Mouse (Mus musculus): ENCODE measurements at regions not wholly inside any gene's neighbourhood (a gene's known extent, or its start where the extent isn't known, plus 50 kb on each side); places are given as distances from the start of the nearest gene placed in this dataset.
A peak's percentile ranks its signal among the peaks of the same experiment; 100 is the strongest.
"Not testable (repeated sequence)": the region's sequence is repeated elsewhere in the genome, so short reads cannot be mapped to it uniquely, and the experiment has no call there.

DNA sequence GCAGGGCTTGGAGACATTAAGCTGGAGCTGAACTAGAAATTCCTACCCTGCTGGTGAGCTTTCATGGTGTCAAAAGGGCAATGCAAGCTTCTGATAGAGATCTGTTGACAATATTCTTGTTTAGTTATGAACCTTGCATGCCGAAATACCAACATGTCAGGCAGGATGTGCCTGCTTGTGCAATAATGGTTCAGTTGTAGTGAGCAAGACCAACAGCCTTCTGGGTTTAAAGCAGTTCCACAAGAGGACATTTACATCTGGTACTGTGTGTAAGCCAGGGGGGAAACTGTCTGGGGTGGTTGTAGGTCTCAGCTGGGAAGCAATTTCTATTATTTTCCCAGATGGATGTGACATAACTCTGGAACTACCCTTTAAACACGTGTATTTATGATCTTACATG, 987.6 kb upstream of the Gm38303 start:
- H3K9me3 ChIP-seq (ENCODE audit: control insufficient read depth) = no peaks in the 10 kb centered on the region
- no peak overlapping the region for H3K4me3 ChIP-seq (ENCODE audit: low read depth, low read length)
- no peaks in the 10 kb centered on the region for H3K4me1 ChIP-seq (replicated peaks; ENCODE audit: control insufficient read depth, insufficient read depth, low read length)
- H3K36me3 ChIP-seq (ENCODE audit: control insufficient read depth, insufficient read depth) = no peaks in the 10 kb centered on the region
- no peak overlapping the region for H3K9ac ChIP-seq (ENCODE audit: low read depth, low read length)
- H3K4me2 ChIP-seq (replicated peaks; ENCODE audit: low read depth) = no peak overlapping the region
- no peaks in the 10 kb centered on the region for H3K27me3 ChIP-seq (replicated peaks; ENCODE audit: control insufficient read depth, insufficient read depth, low read length)
- TF ChIP-seq CTCF (IDR thresholded peaks at IDR 0.05; ENCODE audit: low read depth) = no peak
- WGBS = 53% methylated on average over 2 of the region's 2 CpGs
- H3K27ac ChIP-seq (ENCODE audit: low read depth, low read length) = no peak overlapping the region
- ATAC-seq = no peak

DNA sequence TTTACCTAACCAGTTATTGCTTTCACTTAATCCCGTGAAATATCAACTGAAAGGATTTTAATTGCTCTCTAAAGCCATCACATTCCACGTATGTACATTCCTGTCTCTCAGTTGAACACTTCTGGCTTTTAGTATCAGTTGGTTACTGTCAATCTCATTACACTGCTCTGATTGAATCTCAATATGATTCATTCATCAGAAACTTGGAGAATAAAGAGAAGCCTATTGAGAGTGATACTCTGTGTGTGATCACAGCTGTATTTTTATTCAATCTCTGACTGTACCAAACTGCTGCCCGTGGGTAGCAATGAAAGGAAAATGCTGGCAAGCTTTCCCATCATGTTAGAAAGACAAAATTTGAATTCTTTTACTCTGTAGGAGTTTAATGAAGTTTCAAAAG, 957.5 kb upstream of the Gm38303 start:
- Histone ChIP-seq H3K4me3 (ENCODE audit: low read depth, low read length) (no peak overlapping the region), H3K4me2 (replicated peaks; ENCODE audit: low read depth) (no peak overlapping the region), H3K9me3 (ENCODE audit: control insufficient read depth) (no peaks in the 10 kb centered on the region), H3K9ac (ENCODE audit: low read depth, low read length) (no peak overlapping the region), H3K27me3 (replicated peaks; ENCODE audit: control insufficient read depth, insufficient read depth, low read length) (no peaks in the 10 kb centered on the region), H3K4me1 (replicated peaks; ENCODE audit: control insufficient read depth, insufficient read depth, low read length) (no peaks in the 10 kb centered on the region), H3K27ac (ENCODE audit: low read depth, low read length) (no peak overlapping the region), H3K36me3 (ENCODE audit: control insufficient read depth, insufficient read depth) (no peaks in the 10 kb centered on the region)
- no peak for TF ChIP-seq CTCF (IDR thresholded peaks at IDR 0.05; ENCODE audit: low read depth)
- 72% methylated on average over 3 of the region's 3 CpGs for WGBS
- no peak for ATAC-seq

DNA sequence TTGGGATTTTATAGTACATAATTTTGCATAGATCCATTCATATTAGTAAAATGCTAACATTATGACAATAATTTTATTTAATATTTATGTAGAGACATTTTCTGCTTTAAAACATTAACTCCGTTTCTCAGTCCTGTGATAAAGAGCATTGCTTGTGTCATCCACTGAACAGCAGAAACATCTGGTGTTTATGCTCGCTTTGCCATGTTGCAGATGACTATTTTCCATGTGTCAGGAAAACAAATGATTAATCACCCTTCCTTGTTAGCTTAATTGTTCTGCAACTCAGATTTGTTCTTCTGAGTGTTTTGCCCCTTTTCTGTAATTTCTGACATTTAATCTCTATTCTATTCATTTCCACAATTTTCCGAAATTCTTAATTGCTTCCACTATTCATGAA, 925.6 kb upstream of the Gm38303 start:
- no peak overlapping the region for H3K9ac ChIP-seq (ENCODE audit: low read depth, low read length)
- H3K36me3 ChIP-seq (ENCODE audit: control insufficient read depth, insufficient read depth) = no peaks in the 10 kb centered on the region
- no peaks in the 10 kb centered on the region for H3K27me3 ChIP-seq (replicated peaks; ENCODE audit: control insufficient read depth, insufficient read depth, low read length)
- H3K4me1 ChIP-seq (replicated peaks; ENCODE audit: control insufficient read depth, insufficient read depth, low read length) = no peaks in the 10 kb centered on the region
- H3K9me3 ChIP-seq (ENCODE audit: control insufficient read depth) = no peaks in the 10 kb centered on the region
- H3K27ac ChIP-seq (ENCODE audit: low read depth, low read length) = no peak overlapping the region
- H3K4me2 ChIP-seq (replicated peaks; ENCODE audit: low read depth) = no peak overlapping the region
- 77% methylated on average over 3 of the region's 3 CpGs for WGBS
- no peak for ATAC-seq
- no peak for TF ChIP-seq CTCF (IDR thresholded peaks at IDR 0.05; ENCODE audit: low read depth)
- H3K4me3 ChIP-seq (ENCODE audit: low read depth, low read length) = no peak overlapping the region

GRCm38 (mm10) chr3:11213996-11214395, 878.5 kb upstream of the Gm38303 start:
- TF ChIP-seq CTCF (IDR thresholded peaks at IDR 0.05; ENCODE audit: low read depth) = no peak
- WGBS = 88% methylated on average over 2 of the region's 2 CpGs
- H3K9ac ChIP-seq (ENCODE audit: low read depth, low read length) = no peak overlapping the region
- H3K36me3 ChIP-seq (ENCODE audit: control insufficient read depth, insufficient read depth) = no peaks in the 10 kb centered on the region
- no peaks in the 10 kb centered on the region for H3K27me3 ChIP-seq (replicated peaks; ENCODE audit: control insufficient read depth, insufficient read depth, low read length)
- H3K4me1 ChIP-seq (replicated peaks; ENCODE audit: control insufficient read depth, insufficient read depth, low read length) = no peaks in the 10 kb centered on the region
- H3K9me3 ChIP-seq (ENCODE audit: control insufficient read depth) = no peaks in the 10 kb centered on the region
- no peak overlapping the region for H3K4me2 ChIP-seq (replicated peaks; ENCODE audit: low read depth)
- no peak overlapping the region for H3K27ac ChIP-seq (ENCODE audit: low read depth, low read length)
- no peak for ATAC-seq
- H3K4me3 ChIP-seq (ENCODE audit: low read depth, low read length) = no peak overlapping the region

GRCm38 (mm10) chr3:11212921-11213648, 877.6 kb upstream of the Gm38303 start:
- peak overlapping the region; percentile 37 for H3K4me2 ChIP-seq (replicated peaks; ENCODE audit: low read depth)
- H3K27me3 ChIP-seq (replicated peaks; ENCODE audit: control insufficient read depth, insufficient read depth, low read length); H3K27ac ChIP-seq (ENCODE audit: low read depth, low read length); H3K9ac ChIP-seq (ENCODE audit: low read depth, low read length); ATAC-seq; H3K36me3 ChIP-seq (ENCODE audit: control insufficient read depth, insufficient read depth); H3K4me1 ChIP-seq (replicated peaks; ENCODE audit: control insufficient read depth, insufficient read depth, low read length); H3K9me3 ChIP-seq (ENCODE audit: control insufficient read depth); H3K4me3 ChIP-seq (ENCODE audit: low read depth, low read length): not testable (repeated sequence)
- TF ChIP-seq CTCF (IDR thresholded peaks at IDR 0.05; ENCODE audit: low read depth) = 0 out of 2 replicates have a peak, but pooled peaks have one; percentile 9
- WGBS = 23% methylated on average over 9 of the region's 9 CpGs

- not testable (repeated sequence) for H3K4me2 ChIP-seq (replicated peaks; ENCODE audit: low read depth); H3K4me1 ChIP-seq (replicated peaks; ENCODE audit: control insufficient read depth, insufficient read depth, low read length); H3K36me3 ChIP-seq (ENCODE audit: control insufficient read depth, insufficient read depth); H3K9me3 ChIP-seq (ENCODE audit: control insufficient read depth); H3K27ac ChIP-seq (ENCODE audit: low read depth, low read length); H3K27me3 ChIP-seq (replicated peaks; ENCODE audit: control insufficient read depth, insufficient read depth, low read length); H3K9ac ChIP-seq (ENCODE audit: low read depth, low read length); H3K4me3 ChIP-seq (ENCODE audit: low read depth, low read length); ATAC-seq
- 71% methylated on average over 4 of the region's 4 CpGs for WGBS
Measured at GRCm38 (mm10) chr3:11212290-11212912, 876.9 kb upstream of the Gm38303 start.

DNA sequence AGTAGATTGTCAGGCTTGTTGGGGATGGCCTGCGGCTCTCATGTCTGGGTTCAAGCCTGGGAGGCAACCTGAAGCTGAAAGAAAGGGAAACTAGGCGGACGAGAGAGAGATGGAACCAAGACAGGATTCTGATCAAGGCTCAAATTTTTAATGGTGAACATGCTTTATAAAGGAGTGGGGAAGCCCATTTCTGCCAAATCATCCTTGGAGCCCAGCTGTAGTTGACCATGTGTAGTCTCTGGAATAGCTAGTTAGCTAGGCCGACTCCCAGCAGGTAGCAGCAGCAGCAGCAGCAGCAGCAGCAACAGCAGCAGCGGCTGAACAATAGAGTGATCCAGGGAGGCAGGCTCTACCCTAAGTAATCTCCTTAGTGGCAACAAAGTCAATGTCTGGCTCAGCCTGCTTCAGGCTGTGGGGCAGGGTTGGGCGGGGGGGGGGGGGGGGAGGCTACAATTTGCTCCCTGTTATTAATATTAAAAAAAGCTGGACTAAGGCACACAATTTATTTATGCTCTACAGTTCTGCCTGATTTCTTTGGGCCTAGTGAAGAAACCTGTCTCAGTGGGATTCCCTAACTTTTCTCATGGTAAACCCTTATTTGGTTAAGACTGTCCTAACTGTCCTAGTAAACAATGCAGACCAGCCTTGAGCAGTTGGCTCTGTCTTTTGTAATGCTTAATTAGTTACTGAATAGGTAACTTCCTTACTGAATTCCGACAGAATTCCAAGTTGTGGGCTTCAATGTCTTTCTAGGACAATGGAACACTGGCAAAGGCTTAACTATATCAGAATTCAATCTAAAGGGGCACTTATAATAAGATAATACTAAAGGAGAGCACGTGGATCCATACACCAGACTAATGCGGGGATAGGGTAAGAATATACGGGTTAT, 875.7 kb upstream of the Gm38303 start:
- not testable (repeated sequence) for H3K9ac ChIP-seq (ENCODE audit: low read depth, low read length); H3K9me3 ChIP-seq (ENCODE audit: control insufficient read depth); H3K4me2 ChIP-seq (replicated peaks; ENCODE audit: low read depth); H3K4me1 ChIP-seq (replicated peaks; ENCODE audit: control insufficient read depth, insufficient read depth, low read length); H3K36me3 ChIP-seq (ENCODE audit: control insufficient read depth, insufficient read depth); H3K27me3 ChIP-seq (replicated peaks; ENCODE audit: control insufficient read depth, insufficient read depth, low read length); H3K27ac ChIP-seq (ENCODE audit: low read depth, low read length); ATAC-seq; H3K4me3 ChIP-seq (ENCODE audit: low read depth, low read length)
- 69% methylated on average over 9 of the region's 10 CpGs for WGBS

All from intestine, postnatal 0 days (tissue).